Mouse (Mus musculus): Measurements from ENCODE around the gene Lrfn1.

Gene Lrfn1

DNA sequence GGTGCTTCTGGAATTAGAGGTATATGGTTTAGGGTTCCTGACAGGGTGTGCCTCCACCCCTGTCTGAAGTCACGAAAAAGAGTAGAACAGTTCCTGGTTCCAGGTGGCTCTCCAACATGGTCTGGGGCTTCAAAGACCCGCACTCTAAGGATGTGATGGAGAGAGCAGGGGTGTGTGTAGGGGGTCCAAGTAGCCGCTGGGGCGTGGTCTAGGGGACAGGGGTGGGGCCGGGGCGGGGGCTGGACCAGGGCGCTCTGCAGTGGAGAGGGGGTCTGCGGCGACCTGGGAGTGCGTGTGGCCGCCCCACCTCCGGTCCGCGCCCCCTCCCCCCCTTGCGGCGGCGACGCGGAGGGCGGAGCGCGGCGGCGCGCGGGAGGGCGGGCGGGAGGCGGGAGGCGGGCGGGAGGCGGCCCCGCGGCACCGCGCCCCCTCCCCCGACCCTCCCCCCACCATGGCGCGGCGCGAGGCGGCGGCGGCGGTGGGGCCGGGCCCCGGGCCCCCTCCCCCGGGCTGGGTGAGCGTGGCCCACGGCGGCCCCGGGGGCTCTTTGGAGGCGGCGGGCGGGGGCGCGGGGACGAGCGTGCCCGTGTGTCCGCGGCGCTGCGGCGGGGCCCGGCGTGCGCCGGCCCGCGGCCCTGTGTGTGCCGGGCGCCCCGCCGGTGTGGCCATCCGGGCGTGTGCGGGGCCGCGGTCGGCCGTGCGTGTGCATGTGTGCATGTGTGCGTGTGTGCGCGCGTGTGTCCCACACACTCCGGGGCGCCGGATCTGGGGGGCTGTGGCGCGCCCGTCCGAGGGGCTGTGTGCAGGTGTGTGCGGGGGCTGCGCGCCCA lies at the start of gene Lrfn1:
Lrfn1 (plus strand) TSS at position 450 of the 830 bp plus-strand sequence.
- DNase-seq (ENCODE audit: low spot score in 2 of 2), result no peak

- no peak for DNase-seq (ENCODE audit: low spot score in 2 of 2)
Observed at GRCm38 (mm10) chr7:28410841-28411475, 40.8 kb upstream of the Lrfn1 start.

DNA sequence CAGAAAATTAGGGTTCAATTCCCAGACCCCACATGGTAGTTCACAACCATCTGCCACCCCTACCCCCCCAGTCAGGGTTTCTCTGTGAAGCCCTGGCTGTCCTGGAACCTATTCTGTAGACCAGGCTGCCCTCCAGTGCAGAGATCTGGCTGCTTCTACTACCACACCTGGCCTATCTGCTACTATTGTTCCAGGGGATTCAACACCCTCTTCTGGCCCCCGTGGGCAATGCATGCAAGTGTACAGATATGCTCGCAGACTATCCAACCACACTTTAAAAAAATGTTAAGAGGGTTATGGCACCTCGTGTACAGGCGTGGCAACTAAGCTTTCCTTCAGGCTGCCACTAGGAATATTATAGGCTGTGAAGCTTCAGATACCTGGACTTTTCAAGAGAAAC lies 39.0 kb upstream of the Lrfn1 start:
- DNase-seq (ENCODE audit: low spot score in 2 of 2), result no peak

GRCm38 (mm10) chr7:28417368-28417767 lies 34.4 kb upstream of the Lrfn1 start:
- DNase-seq (ENCODE audit: low spot score in 2 of 2), result no peak

DNA sequence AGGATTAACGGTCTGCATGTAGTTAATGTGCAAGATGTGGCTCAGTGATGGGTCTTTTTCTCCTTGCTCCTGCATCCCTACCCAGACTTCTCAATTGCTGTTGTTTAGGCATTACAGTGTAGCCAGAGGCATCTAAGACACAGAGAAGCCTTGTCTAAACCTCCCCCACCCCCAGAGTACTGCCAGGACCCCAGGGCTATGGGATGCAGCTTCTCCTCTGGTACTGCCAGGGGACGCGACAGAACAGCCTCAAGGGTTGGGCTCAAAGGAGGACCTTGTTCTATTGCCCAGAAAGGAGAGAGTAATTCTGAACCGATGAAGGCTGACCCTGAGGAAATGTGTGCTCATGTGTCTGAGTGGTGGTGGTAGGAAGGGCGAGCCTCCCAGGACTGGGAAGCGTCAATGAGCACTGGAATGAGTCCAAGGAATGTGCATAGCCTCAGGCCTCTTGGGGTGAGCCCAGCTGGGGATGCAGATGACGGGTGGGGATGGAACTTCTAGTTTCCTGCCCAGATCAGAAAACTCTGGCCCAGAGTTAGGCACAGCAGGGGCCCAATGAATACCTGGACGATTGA lies 33.6 kb upstream of the Lrfn1 start:
- peak in 1 of 2 experiments; percentile 23 for DNase-seq (ENCODE audit: low spot score in 2 of 2)

DNA sequence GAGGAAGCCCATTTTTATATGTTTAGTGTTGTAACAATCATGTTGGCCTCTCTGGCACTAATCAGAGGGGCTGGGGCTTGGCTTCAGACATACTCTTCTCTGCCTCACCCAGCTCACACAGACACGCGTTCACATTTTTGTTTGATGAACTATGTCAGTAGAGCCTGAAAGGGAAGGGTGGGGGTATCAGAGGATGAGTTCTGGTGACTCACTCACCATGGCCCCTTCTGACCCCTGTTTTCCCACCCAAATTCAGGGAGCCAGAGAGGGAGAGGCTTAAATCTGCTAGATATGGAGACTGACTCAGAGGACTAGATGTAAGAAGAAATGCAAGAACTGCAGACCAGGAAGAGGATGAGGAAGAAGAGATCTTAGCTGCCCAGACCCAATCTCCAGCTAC lies 32.4 kb upstream of the Lrfn1 start:
- DNase-seq (ENCODE audit: low spot score in 2 of 2), result no peak

DNA sequence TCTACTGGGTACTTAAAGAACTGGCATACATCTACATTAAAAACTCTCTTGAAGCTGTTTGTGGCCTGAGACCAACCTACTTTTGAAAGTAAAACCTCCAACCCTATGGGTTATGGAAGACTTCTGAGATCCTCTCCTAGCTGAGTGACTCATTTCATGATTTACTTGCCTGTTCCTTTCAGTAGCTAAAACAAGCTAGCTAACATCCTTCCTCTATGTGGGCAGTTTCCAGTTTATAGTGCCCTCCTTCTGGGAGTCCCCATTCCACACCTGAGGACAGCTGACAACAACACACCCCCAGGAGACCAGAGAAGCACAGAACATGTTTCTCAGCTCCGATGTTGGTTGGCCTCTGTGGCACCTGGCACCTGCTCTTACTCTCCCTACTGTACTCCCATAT lies 28.8 kb upstream of the Lrfn1 start:
- no peak for DNase-seq (ENCODE audit: low spot score in 2 of 2)

DNA sequence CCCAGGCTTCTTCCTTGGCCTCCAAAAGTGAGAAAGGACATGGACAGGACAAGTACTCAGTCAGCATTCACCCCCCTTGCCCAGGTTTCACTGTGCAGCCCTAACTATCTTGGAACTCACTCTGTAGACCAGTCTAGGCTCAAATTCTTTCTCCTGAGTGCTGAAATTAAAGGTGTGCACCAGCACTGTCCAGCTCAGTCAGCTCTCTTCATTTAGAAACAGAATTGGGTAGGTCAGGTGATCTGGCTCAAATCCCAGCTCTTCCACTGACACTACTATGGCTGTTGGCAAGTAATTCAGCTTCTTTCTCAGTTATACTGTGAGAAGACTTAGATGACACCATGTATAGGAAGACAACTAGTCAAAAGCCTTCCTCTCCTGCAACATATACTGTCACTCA lies 24.0 kb upstream of the Lrfn1 start:
- no peak for DNase-seq (ENCODE audit: low spot score in 2 of 2)

- DNase-seq (ENCODE audit: low spot score in 2 of 2), result no peak
Observed at GRCm38 (mm10) chr7:28430512-28430911, 21.3 kb upstream of the Lrfn1 start.

DNA sequence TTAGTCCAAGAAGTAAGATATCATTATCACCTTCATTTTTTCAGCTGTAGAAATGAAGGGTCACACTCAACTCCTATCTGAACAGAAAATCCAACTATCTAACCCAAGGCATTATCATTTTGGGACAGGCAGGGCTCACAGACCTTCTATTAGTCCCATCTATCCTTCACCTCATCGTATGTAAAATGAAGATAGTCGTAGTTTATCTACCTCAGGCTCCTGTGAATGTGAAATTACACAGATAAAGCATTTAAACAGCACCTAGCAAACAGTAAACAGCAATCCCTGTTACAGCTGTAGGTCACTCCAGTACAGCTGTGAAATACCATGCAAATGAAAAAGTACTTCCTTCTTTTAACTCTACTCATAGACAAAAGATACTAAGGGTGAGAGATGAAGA lies 19.5 kb upstream of the Lrfn1 start:
- no peak for DNase-seq (ENCODE audit: low spot score in 2 of 2)

DNA sequence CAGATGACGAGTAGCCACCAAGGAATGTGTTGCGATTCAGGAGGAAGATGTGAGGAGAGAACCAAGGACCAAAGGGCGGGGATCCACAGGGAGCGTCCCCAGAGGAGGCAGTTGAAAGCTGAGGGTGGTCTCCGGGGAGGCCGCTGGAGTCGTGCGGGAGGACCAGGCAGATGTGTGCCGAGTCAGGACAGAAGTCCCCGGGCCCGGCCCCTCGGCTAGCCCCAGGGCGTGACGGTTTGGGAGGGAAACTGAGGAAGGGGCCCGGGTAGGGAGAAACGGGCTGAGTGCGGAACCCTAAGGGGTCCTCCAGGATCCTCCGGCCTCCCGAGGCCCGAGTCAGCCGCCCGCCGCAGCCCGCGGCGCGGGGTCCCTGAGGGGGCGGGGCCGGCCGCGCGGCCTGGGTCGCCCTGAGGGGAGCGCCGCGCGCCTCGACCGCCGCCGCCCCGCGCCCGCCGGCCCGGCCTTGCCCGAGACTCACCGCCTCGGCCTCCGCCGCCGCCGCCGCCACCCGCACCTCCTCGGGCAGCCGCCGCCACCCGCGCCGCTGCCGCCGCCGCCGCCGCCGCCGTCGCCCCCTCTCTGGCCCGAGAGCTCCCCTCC lies 16.0 kb upstream of the Lrfn1 start:
- no peak for DNase-seq (ENCODE audit: low spot score in 2 of 2)

DNA sequence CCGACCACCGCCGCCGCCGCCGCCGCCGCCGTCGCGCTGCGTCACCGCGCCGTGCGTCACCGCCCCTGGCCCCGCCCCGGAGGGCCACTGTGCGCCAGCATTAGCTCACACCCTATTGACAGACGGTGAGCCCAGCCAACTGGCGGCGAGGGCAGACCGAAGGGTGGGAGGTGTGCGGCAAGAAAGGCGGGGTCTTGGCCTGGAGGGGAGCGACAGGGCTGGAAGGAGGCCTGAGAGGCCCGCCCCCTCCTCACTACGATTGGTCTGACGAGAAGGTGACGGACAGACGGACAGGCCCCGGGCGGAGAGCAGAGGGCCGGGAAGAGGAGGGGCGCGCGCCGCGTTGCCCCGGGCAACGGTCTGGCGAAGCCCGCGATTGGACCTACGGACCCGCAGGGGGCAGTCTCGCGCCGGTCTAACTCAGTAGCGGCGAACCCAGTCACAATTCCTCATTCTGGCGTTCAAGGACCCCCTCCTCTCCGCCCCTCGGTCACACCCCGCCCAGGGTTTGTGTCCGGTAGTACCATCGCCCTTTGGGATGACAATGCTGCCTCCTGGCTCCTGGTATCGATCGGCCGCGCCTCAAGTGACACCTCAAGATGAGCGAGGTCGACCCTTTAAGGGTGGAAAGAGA lies 15.4 kb upstream of the Lrfn1 start:
- peak; percentile 99 to 100 for DNase-seq (ENCODE audit: low spot score in 2 of 2)

GRCm38 (mm10) chr7:28436932-28437570 lies 14.7 kb upstream of the Lrfn1 start, which contains the start of gene Gmfg:
TSS of gene Gmfg (plus strand) at chr7:28437447.
- DNase-seq (ENCODE audit: low spot score in 2 of 2), result peak; percentile 79

GRCm38 (mm10) chr7:28437964-28438363 lies 13.8 kb upstream of the Lrfn1 start:
- DNase-seq (ENCODE audit: low spot score in 2 of 2), result no peak

GRCm38 (mm10) chr7:28438771-28439170 lies 13.0 kb upstream of the Lrfn1 start:
- DNase-seq (ENCODE audit: low spot score in 2 of 2), result no peak

DNA sequence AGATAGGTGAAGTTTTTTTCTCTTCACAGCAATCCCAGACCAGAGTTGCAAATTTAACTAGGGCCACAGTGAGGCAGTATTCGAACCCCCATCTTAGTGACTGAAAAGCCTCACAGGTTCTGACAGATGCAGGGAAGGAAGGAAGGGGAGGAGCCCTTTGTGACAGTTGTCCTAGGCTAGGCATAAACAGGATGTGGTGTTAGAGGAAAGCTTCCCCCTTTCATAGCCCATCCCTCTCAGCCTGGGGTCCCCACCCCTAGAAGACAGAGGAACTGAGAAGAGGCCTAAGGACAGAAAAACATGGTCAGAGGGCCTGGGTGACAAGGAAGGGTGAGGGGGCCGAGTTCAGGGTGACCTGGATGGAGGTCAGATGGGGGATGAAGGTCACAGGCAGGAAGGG lies 11.0 kb upstream of the Lrfn1 start:
- DNase-seq (ENCODE audit: low spot score in 2 of 2), result no peak

GRCm38 (mm10) chr7:28441776-28442485 lies 9.8 kb upstream of the Lrfn1 start:
- DNase-seq (ENCODE audit: low spot score in 2 of 2), result no peak

DNA sequence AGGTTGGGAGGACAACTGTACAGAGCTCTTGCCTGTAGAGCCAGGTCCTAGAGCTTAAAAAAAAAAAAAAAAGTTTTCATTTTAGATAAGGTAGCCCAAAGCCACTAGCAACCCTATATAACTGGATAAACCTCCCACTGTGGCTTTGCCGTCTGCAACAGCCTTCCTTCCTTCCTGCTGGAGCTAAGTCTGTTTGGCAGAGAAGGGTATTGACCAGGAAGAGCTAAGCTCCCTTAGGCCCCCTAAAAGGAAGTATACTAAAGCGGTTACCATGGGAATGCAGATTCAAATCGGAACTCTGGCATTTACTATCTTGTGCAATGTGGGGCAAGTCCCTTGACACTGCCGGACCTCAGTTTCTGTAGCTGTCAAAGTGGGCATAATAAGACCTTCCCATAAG lies 9.1 kb upstream of the Lrfn1 start:
- no peak for DNase-seq (ENCODE audit: low spot score in 2 of 2)

- no peak for DNase-seq (ENCODE audit: low spot score in 2 of 2)
Observed at GRCm38 (mm10) chr7:28444344-28444974, 7.3 kb upstream of the Lrfn1 start.

- DNase-seq (ENCODE audit: low spot score in 2 of 2), result peak; percentile 80 to 87
Observed at GRCm38 (mm10) chr7:28446446-28446845, 5.3 kb upstream of the Lrfn1 start.

Data from frontal cortex, postnatal 36 days (tissue).